23 mouse cellular contexts compared by ENCODE assay signal in genomic region chr2:167246704-167247103, GRCm38 (mm10). TPM values are rescaled to one million over a fixed set of nuclear protein-coding genes. Genes with fewer than 3 reads are reported as not detected.
DNase-seq lines count a peak whose midpoint lies in the region; ATAC-seq and TF ChIP-seq lines count a peak whose summit lies in the region.
"Had no signal": no experiment of that assay in that cellular context is flagged by ENCODE, and none has a peak within 500 bp of the region (broad histone marks: within the 10 kb centered on the region; RNA-seq: fewer than 3 reads in every experiment).

No protein-coding gene starts in this region.

- no peaks in the 10 kb centered on the region for H3K36me3 ChIP-seq in lung, postnatal 0 days (ENCODE audit: insufficient read depth, low read length)
- H3K36me3 ChIP-seq: embryonic facial prominence, embryonic 10.5 days; embryonic facial prominence, embryonic 12.5 days; forebrain, embryonic 15.5 days; G1E had no signal

- no peaks in the 10 kb centered on the region for H3K27me3 ChIP-seq in lung, postnatal 0 days (replicated peaks; ENCODE audit: insufficient read depth, low read length)
- H3K27me3 ChIP-seq: embryonic facial prominence, embryonic 12.5 days; forebrain, embryonic 13.5 days; forebrain, embryonic 15.5 days; Patski had no signal

- H3K4me1 ChIP-seq in lung, postnatal 0 days (ENCODE audit: insufficient read depth, low read depth, low read length) = peaks cover 8% of the 10 kb centered on the region; the same call in 1 of the 2 replicates
- peaks cover 8% of the 10 kb centered on the region for H3K4me1 ChIP-seq in lung, adult 2 months (ENCODE audit: control insufficient read depth, insufficient read depth, low read length)

- peak; percentile 73 for DNase-seq in lung, postnatal 0 days (ENCODE audit: low spot score)
- no peak for DNase-seq in lung, adult 2 months
- DNase-seq in ovary, adult 18-20 months (ENCODE audit: low spot score) = peak; percentile 56
- DNase-seq in ovary, postnatal 14 days (ENCODE audit: low spot score) = no peak
- DNase-seq in lung, postnatal 14 days = peak; percentile 32
- DNase-seq: adrenal gland, adult 8-10 months; adrenal gland, postnatal 14 days; adrenal gland, postnatal 36 days; B cell, adult 2 months; cerebellum, adult 11-12 months; cerebellum, adult 2 months; cerebellum, adult 9-10 months; cerebellum, postnatal 10 days; cerebellum, postnatal 25 days had no signal

- peak; percentile 16 for ATAC-seq in lung, postnatal 0 days
- ATAC-seq in monocyte, adult 5-6 weeks (replicated peaks; ENCODE audit: insufficient number of reproducible peaks, low FRiP score, low TSS enrichment, poor library complexity, severe bottlenecking) = no peak
- ATAC-seq: activated CD4-positive, CD25-positive, alpha-beta regulatory T cell, adult 4 months; CD4-positive, CD25-positive, alpha-beta regulatory T cell, adult 4 months; forebrain, embryonic 13.5 days; forebrain, embryonic 15.5 days; Patski had no signal

- peak overlapping the region; percentile 59; the same call in 1 of the 2 replicates for H3K27ac ChIP-seq in lung, postnatal 0 days (ENCODE audit: low read length)
- H3K27ac ChIP-seq: embryonic facial prominence, embryonic 10.5 days; embryonic facial prominence, embryonic 12.5 days; forebrain, embryonic 13.5 days; forebrain, embryonic 15.5 days had no signal

- peak; percentile 60; the same call in 1 of the 2 replicates for TF ChIP-seq EP300 in lung, postnatal 0 days (IDR thresholded peaks at IDR 0.05)

- no peak for TF ChIP-seq POLR2A in lung, adult 2 months (IDR thresholded peaks at IDR 0.05; ENCODE audit: borderline replicate concordance, extremely low read depth, low read depth, low read length)

- no peak overlapping the region for H3K9ac ChIP-seq in lung, postnatal 0 days (replicated peaks; ENCODE audit: low read depth)
- H3K9ac ChIP-seq: embryonic facial prominence, embryonic 12.5 days; forebrain, embryonic 13.5 days; forebrain, embryonic 15.5 days had no signal

- H3K4me3 ChIP-seq in lung, postnatal 0 days (ENCODE audit: low read depth, low read length) = no peak overlapping the region
- H3K4me3 ChIP-seq in lung, adult 2 months (replicated peaks; ENCODE audit: extremely low read depth, low read depth, low read length) = no peak overlapping the region
- H3K4me3 ChIP-seq: embryonic facial prominence, embryonic 10.5 days; embryonic facial prominence, embryonic 12.5 days; forebrain, embryonic 13.5 days; forebrain, embryonic 15.5 days had no signal

- no peak overlapping the region for H3K4me2 ChIP-seq in lung, postnatal 0 days (replicated peaks; ENCODE audit: low read depth, low read length)
- H3K4me2 ChIP-seq: embryonic facial prominence, embryonic 12.5 days; forebrain, embryonic 13.5 days; forebrain, embryonic 15.5 days had no signal

- H3K9me3 ChIP-seq in lung, postnatal 0 days (ENCODE audit: low read length) = no peaks in the 10 kb centered on the region
- H3K9me3 ChIP-seq: forebrain, embryonic 15.5 days had no signal

- no peak for TF ChIP-seq CTCF in lung, postnatal 0 days (IDR thresholded peaks at IDR 0.05)
- no peak for TF ChIP-seq CTCF in lung, adult 2 months (IDR thresholded peaks at IDR 0.05; ENCODE audit: insufficient read depth, low read length)

- WGBS in lung, postnatal 0 days = 47% methylated on average over 7 of the region's 7 CpGs
- 63% methylated on average over 7 of the region's 7 CpGs for WGBS in lung, adult 2 months

RNA-seq across cellular contexts. Expression of gene Ptgis, which starts 6.3 kb away (rescaled TPM):
- 32.7 and 37.9 TPM in 2 replicates for polyA plus RNA-seq in lung, postnatal 0 days (2015; fragmentation: Nextera tagmentation; extraction: Ambion mirVana)
- polyA plus RNA-seq in lung, adult 2 months (2012; rRNA removed) = 105 and 162 TPM in 2 replicates
- total RNA-seq in monocyte, adult 5-6 weeks (2017) = not detected in 3 replicates
- total RNA-seq: G1E had no signal
- polyA plus RNA-seq: G1E had no signal

RNA-seq across cellular contexts. Expression of gene Kcnb1, which starts 56.7 kb away (rescaled TPM):
- polyA plus RNA-seq in lung, postnatal 0 days (2015; fragmentation: Nextera tagmentation; extraction: Ambion mirVana) = 0.76 and 1.1 TPM in 2 replicates
- 4.5 and 5.1 TPM in 2 replicates for polyA plus RNA-seq in lung, adult 2 months (2012; rRNA removed)
- 0.49 to 2.1 TPM (median 0.57 TPM) in 3 replicates for total RNA-seq in monocyte, adult 5-6 weeks (2017)
- polyA plus RNA-seq: G1E had no signal

Comparison
In these comparisons a context has a peak if more than half of its experiments do, and no peak if none do; other contexts are left out.
1. DNase-seq: peak in lung, postnatal 0 days (single experiment), ovary, adult 18-20 months (single experiment) and lung, postnatal 14 days (single experiment); none in lung, adult 2 months (single experiment) and ovary, postnatal 14 days (single experiment).